Mouse (Mus musculus): ENCODE measurements around the gene Rhoh.
A peak's percentile ranks its signal among the peaks of the same experiment; 100 is the strongest.

Gene Rhoh

GRCm38 (mm10) chr5:65861154-65861944 is at the start of gene Rhoh:
TSS of gene Rhoh (plus strand) at chr5:65861213.
- no peak for DNase-seq

- peak; percentile 46 for DNase-seq
Measured at GRCm38 (mm10) chr5:65823601-65824133, 37.3 kb upstream of the Rhoh start.

- DNase-seq, result no peak
Measured at GRCm38 (mm10) chr5:65826476-65826875, 34.5 kb upstream of the Rhoh start.

- no peak for DNase-seq
Measured at GRCm38 (mm10) chr5:65827102-65827501, 33.9 kb upstream of the Rhoh start.

GRCm38 (mm10) chr5:65828261-65828660 is 32.8 kb upstream of the Rhoh start:
- DNase-seq, result no peak

GRCm38 (mm10) chr5:65829059-65829458 is 32.0 kb upstream of the Rhoh start:
- DNase-seq, result no peak

- no peak for DNase-seq
Measured at GRCm38 (mm10) chr5:65831917-65832618, 28.9 kb upstream of the Rhoh start.

- DNase-seq, result no peak
Measured at GRCm38 (mm10) chr5:65833092-65833491, 27.9 kb upstream of the Rhoh start.

GRCm38 (mm10) chr5:65833766-65834498 is 27.1 kb upstream of the Rhoh start:
- no peak for DNase-seq

GRCm38 (mm10) chr5:65838053-65838452 is 23.0 kb upstream of the Rhoh start:
- DNase-seq, result no peak

- no peak for DNase-seq
Measured at GRCm38 (mm10) chr5:65842947-65843346, 18.1 kb upstream of the Rhoh start.

GRCm38 (mm10) chr5:65846534-65846933 is 14.5 kb upstream of the Rhoh start:
- DNase-seq, result no peak

- no peak for DNase-seq
Measured at GRCm38 (mm10) chr5:65846958-65847357, 14.1 kb upstream of the Rhoh start.

GRCm38 (mm10) chr5:65847656-65848055 is 13.4 kb upstream of the Rhoh start:
- DNase-seq, result no peak

GRCm38 (mm10) chr5:65850765-65851164 is 10.2 kb upstream of the Rhoh start:
- peak; percentile 47 for DNase-seq

- no peak for DNase-seq
Measured at GRCm38 (mm10) chr5:65854786-65855191, 6.2 kb upstream of the Rhoh start.

GRCm38 (mm10) chr5:65855571-65855970 is 5.4 kb upstream of the Rhoh start:
- DNase-seq, result no peak

- no peak for DNase-seq
Measured at GRCm38 (mm10) chr5:65856591-65857411, 4.2 kb upstream of the Rhoh start.

GRCm38 (mm10) chr5:65857935-65858334 is 3.1 kb upstream of the Rhoh start:
- no peak for DNase-seq

GRCm38 (mm10) chr5:65858355-65858754 is 2.7 kb upstream of the Rhoh start:
- DNase-seq, result no peak

- DNase-seq, result peak; percentile 48
Measured at GRCm38 (mm10) chr5:65858898-65859297, 2.1 kb upstream of the Rhoh start.

GRCm38 (mm10) chr5:65859396-65859795 is 1.6 kb upstream of the Rhoh start:
- DNase-seq, result peak; percentile 21

All from lung, postnatal 10 days (tissue).